Mouse (Mus musculus): ENCODE measurements around the gene Prpf8. TPM values are rescaled to one million over a fixed set of nuclear protein-coding genes. Genes with fewer than 3 reads are reported as not detected.

Gene Prpf8
- total RNA-seq, 1 experiment, result 256 TPM

DNA sequence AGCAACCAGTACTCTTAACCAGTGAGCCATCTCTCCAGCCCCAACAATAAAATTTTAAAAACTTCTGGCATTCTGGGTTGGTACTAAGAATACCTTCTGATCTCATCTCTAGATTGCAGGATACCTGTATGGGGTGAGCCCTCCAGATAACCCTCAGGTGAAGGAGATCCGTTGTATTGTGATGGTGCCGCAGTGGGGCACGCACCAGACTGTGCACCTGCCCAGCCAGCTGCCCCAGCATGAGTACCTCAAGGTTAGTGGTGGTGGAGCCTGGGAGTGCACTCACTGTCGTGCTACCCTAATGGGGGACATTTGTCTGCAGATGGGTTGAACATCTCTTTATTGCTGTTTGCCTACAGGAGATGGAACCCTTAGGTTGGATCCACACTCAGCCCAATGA lies 21.5 kb downstream of the Prpf8 start:
- DNase-seq (ENCODE audit: low read depth, low spot score), result no peak
- Histone ChIP-seq H3K36me3 (ENCODE audit: control insufficient read depth, insufficient read depth, low read length, poor library complexity, severe bottlenecking) (peaks cover 48% of the 10 kb centered on the region), H3K27ac (ENCODE audit: insufficient read depth, low read depth, low read length, poor library complexity, severe bottlenecking) (no peak overlapping the region), H3K9me3 (ENCODE audit: control insufficient read depth, insufficient read depth, low read depth, low read length) (no peaks in the 10 kb centered on the region), H3K9ac (ENCODE audit: insufficient read depth, low read depth, low read length, poor library complexity, severe bottlenecking) (no peak overlapping the region), H3K4me1 (ENCODE audit: control insufficient read depth in 2 of 2, insufficient read depth in 2 of 2, low read length in 2 of 2, poor library complexity in 1 of 2) (peaks cover 0 to 10% of the 10 kb centered on the region in 2 experiments; a peak in 1 of 4 replicates), H3K4me3 (ENCODE audit: insufficient read depth in 1 of 2, low read depth in 1 of 2, low read length in 2 of 2, poor library complexity in 1 of 2, severe bottlenecking in 1 of 2) (no peak overlapping the region)
- TF ChIP-seq ZNF384 (IDR thresholded peaks at IDR 0.05; ENCODE audit: low read depth, low read length) (no peak), CHD2 (IDR thresholded peaks at IDR 0.05; ENCODE audit: low read depth, low read length) (no peak), MAFK (IDR thresholded peaks at IDR 0.05; ENCODE audit: insufficient read depth, low read depth, low read length) (no peak), HCFC1 (IDR thresholded peaks at IDR 0.05; ENCODE audit: borderline replicate concordance, insufficient read depth, low read length) (no peak), ZC3H11A (IDR thresholded peaks at IDR 0.05; ENCODE audit: borderline replicate concordance, low read depth, low read length) (no peak)
- in situ Hi-C loops (cut with MboI; ENCODE audit: low sequenced_read_pairs in 2 of 2, unreplicated experiment in 2 of 2), result loop anchor here in 1 of 2 experiments (10.0 kb wide), 1 partner anchor 833 kb away; no protein-coding TSS in a partner anchor

GRCm38 (mm10) chr11:75508904-75509303 lies 22.3 kb downstream of the Prpf8 start:
- TF ChIP-seq HCFC1 (IDR thresholded peaks at IDR 0.05; ENCODE audit: borderline replicate concordance, insufficient read depth, low read length), result no peak
- TF ChIP-seq CHD2 (IDR thresholded peaks at IDR 0.05; ENCODE audit: low read depth, low read length), result no peak
- TF ChIP-seq ZC3H11A (IDR thresholded peaks at IDR 0.05; ENCODE audit: borderline replicate concordance, low read depth, low read length), result no peak
- no peak for TF ChIP-seq ZNF384 (IDR thresholded peaks at IDR 0.05; ENCODE audit: low read depth, low read length)
- no peak for TF ChIP-seq MAFK (IDR thresholded peaks at IDR 0.05; ENCODE audit: insufficient read depth, low read depth, low read length)
- peaks cover 42% of the 10 kb centered on the region for H3K36me3 ChIP-seq (ENCODE audit: control insufficient read depth, insufficient read depth, low read length, poor library complexity, severe bottlenecking)
- H3K4me3 ChIP-seq (ENCODE audit: insufficient read depth in 1 of 2, low read depth in 1 of 2, low read length in 2 of 2, poor library complexity in 1 of 2, severe bottlenecking in 1 of 2), result no peak overlapping the region
- DNase-seq (ENCODE audit: low read depth, low spot score), result no peak
- H3K27ac ChIP-seq (ENCODE audit: insufficient read depth, low read depth, low read length, poor library complexity, severe bottlenecking), result no peak overlapping the region
- H3K9ac ChIP-seq (ENCODE audit: insufficient read depth, low read depth, low read length, poor library complexity, severe bottlenecking), result no peak overlapping the region
- in situ Hi-C loops (cut with MboI; ENCODE audit: low sequenced_read_pairs in 2 of 2, unreplicated experiment in 2 of 2), result loop anchor here in 1 of 2 experiments (10.0 kb wide), 1 partner anchor 834 kb away; no protein-coding TSS in a partner anchor
- no peaks in the 10 kb centered on the region for H3K9me3 ChIP-seq (ENCODE audit: control insufficient read depth, insufficient read depth, low read depth, low read length)
- H3K4me1 ChIP-seq (ENCODE audit: control insufficient read depth in 2 of 2, insufficient read depth in 2 of 2, low read length in 2 of 2, poor library complexity in 1 of 2), result peaks cover 0 to 10% of the 10 kb centered on the region in 2 experiments; a peak in 1 of 4 replicates

- peaks cover 0 to 10% of the 10 kb centered on the region in 2 experiments; a peak in 1 of 4 replicates for H3K4me1 ChIP-seq (ENCODE audit: control insufficient read depth in 2 of 2, insufficient read depth in 2 of 2, low read length in 2 of 2, poor library complexity in 1 of 2)
- DNase-seq (ENCODE audit: low read depth, low spot score), result peak; percentile 46
- H3K9me3 ChIP-seq (ENCODE audit: control insufficient read depth, insufficient read depth, low read depth, low read length), result no peaks in the 10 kb centered on the region
- in situ Hi-C loops (cut with MboI; ENCODE audit: low sequenced_read_pairs in 2 of 2, unreplicated experiment in 2 of 2), result loop anchor here in 1 of 2 experiments (10.0 kb wide), 1 partner anchor 835 kb away; no protein-coding TSS in a partner anchor
- no peak within 1 kb of the TSS for H3K27ac ChIP-seq (ENCODE audit: insufficient read depth, low read depth, low read length, poor library complexity, severe bottlenecking)
- TF ChIP-seq ZC3H11A (IDR thresholded peaks at IDR 0.05; ENCODE audit: borderline replicate concordance, low read depth, low read length) (no peak), ZNF384 (IDR thresholded peaks at IDR 0.05; ENCODE audit: low read depth, low read length) (no peak), MAFK (IDR thresholded peaks at IDR 0.05; ENCODE audit: insufficient read depth, low read depth, low read length) (no peak), CHD2 (IDR thresholded peaks at IDR 0.05; ENCODE audit: low read depth, low read length) (no peak), HCFC1 (IDR thresholded peaks at IDR 0.05; ENCODE audit: borderline replicate concordance, insufficient read depth, low read length) (no peak)
- H3K4me3 ChIP-seq (ENCODE audit: insufficient read depth in 1 of 2, low read depth in 1 of 2, low read length in 2 of 2, poor library complexity in 1 of 2, severe bottlenecking in 1 of 2), result peak within 1 kb of the TSS; percentile 74 to 87
- peaks cover 31% of the 10 kb centered on the region for H3K36me3 ChIP-seq (ENCODE audit: control insufficient read depth, insufficient read depth, low read length, poor library complexity, severe bottlenecking)
- H3K9ac ChIP-seq (ENCODE audit: insufficient read depth, low read depth, low read length, poor library complexity, severe bottlenecking), result peak within 1 kb of the TSS; percentile 67; the same call in 1 of the 2 replicates
Measured at GRCm38 (mm10) chr11:75509741-75510626, 23.4 kb downstream of the Prpf8 start, which contains the start of gene Rilp. TSS of gene Rilp (plus strand) at chr11:75510094.

GRCm38 (mm10) chr11:75510627-75510993 lies 24.0 kb downstream of the Prpf8 start:
- TF ChIP-seq HCFC1 (IDR thresholded peaks at IDR 0.05; ENCODE audit: borderline replicate concordance, insufficient read depth, low read length) (peak; percentile 72; the same call in 1 of the 2 replicates), MAFK (IDR thresholded peaks at IDR 0.05; ENCODE audit: insufficient read depth, low read depth, low read length) (no peak), ZC3H11A (IDR thresholded peaks at IDR 0.05; ENCODE audit: borderline replicate concordance, low read depth, low read length) (no peak), ZNF384 (IDR thresholded peaks at IDR 0.05; ENCODE audit: low read depth, low read length) (peak; percentile 48; the same call in 1 of the 2 replicates), CHD2 (IDR thresholded peaks at IDR 0.05; ENCODE audit: low read depth, low read length) (no peak)
- peaks cover 28% of the 10 kb centered on the region for H3K36me3 ChIP-seq (ENCODE audit: control insufficient read depth, insufficient read depth, low read length, poor library complexity, severe bottlenecking)
- H3K4me1 ChIP-seq (ENCODE audit: control insufficient read depth in 2 of 2, insufficient read depth in 2 of 2, low read length in 2 of 2, poor library complexity in 1 of 2), result peaks cover 0 to 10% of the 10 kb centered on the region in 2 experiments; a peak in 1 of 4 replicates
- H3K9me3 ChIP-seq (ENCODE audit: control insufficient read depth, insufficient read depth, low read depth, low read length), result no peaks in the 10 kb centered on the region
- peak overlapping the region; percentile 67; the same call in 1 of the 2 replicates for H3K9ac ChIP-seq (ENCODE audit: insufficient read depth, low read depth, low read length, poor library complexity, severe bottlenecking)
- H3K27ac ChIP-seq (ENCODE audit: insufficient read depth, low read depth, low read length, poor library complexity, severe bottlenecking), result no peak overlapping the region
- in situ Hi-C loops (cut with MboI; ENCODE audit: low sequenced_read_pairs in 2 of 2, unreplicated experiment in 2 of 2), result no loop called here
- peak; percentile 81 for DNase-seq (ENCODE audit: low read depth, low spot score)
- peak overlapping the region; percentile 74 to 87 for H3K4me3 ChIP-seq (ENCODE audit: insufficient read depth in 1 of 2, low read depth in 1 of 2, low read length in 2 of 2, poor library complexity in 1 of 2, severe bottlenecking in 1 of 2)
